Mouse (Mus musculus) cerebellum, postnatal 36 days (tissue): ENCODE measurements around the gene Celf1.
"Not testable (repeated sequence)": the region's sequence is repeated elsewhere in the genome, so short reads cannot be mapped to it uniquely, and the experiment has no call there.

Experiments used
- DNase-seq, 2 experiments: peaks; one replicate each; pipeline ENCODE4 v3.0.0; 2021 to 2022; ENCODE audit warnings: mixed read lengths in 2 of 2

Celf1 gene

GRCm38 (mm10) chr2:90940233-90941229, at the start of gene Celf1:
TSS of gene Celf1 (plus strand) at chr2:90940382.
- DNase-seq = peak; percentile 82 to 87

GRCm38 (mm10) chr2:90893673-90894298, 46.4 kb upstream of the Celf1 start:
- no peak for DNase-seq

- not testable (repeated sequence) for DNase-seq
These were observed 45.9 kb upstream of the Celf1 start for GRCm38 (mm10) chr2:90894299-90894677.

- no peak for DNase-seq
These were observed 36.8 kb upstream of the Celf1 start for GRCm38 (mm10) chr2:90903398-90903797.

GRCm38 (mm10) chr2:90904076-90904855, 35.9 kb upstream of the Celf1 start, which contains the start of the genes Kbtbd4 and Ndufs3:
TSS of gene Kbtbd4 (plus strand) at chr2:90904740.
TSS of gene Ndufs3 (minus strand) at chr2:90904827.
- DNase-seq = peak; percentile 88 to 90

- no peak for DNase-seq
These were observed 35.3 kb upstream of the Celf1 start for GRCm38 (mm10) chr2:90904856-90905224.

- no peak for DNase-seq
These were observed 33.5 kb upstream of the Celf1 start for GRCm38 (mm10) chr2:90906721-90907120.

GRCm38 (mm10) chr2:90910861-90911260, 29.3 kb upstream of the Celf1 start:
- no peak for DNase-seq

GRCm38 (mm10) chr2:90911668-90912067, 28.5 kb upstream of the Celf1 start:
- no peak for DNase-seq

- peak in 1 of 2 experiments; percentile 29 for DNase-seq
These were observed 26.5 kb upstream of the Celf1 start for GRCm38 (mm10) chr2:90913671-90914070.

GRCm38 (mm10) chr2:90915516-90915915, 24.7 kb upstream of the Celf1 start:
- DNase-seq = no peak

- DNase-seq = no peak
These were observed 23.5 kb upstream of the Celf1 start for GRCm38 (mm10) chr2:90916560-90917232.

- peak; percentile 65 to 76 for DNase-seq
These were observed 22.8 kb upstream of the Celf1 start for GRCm38 (mm10) chr2:90917233-90917998.

- DNase-seq = no peak
These were observed 22.0 kb upstream of the Celf1 start for GRCm38 (mm10) chr2:90917999-90918698.

- DNase-seq = no peak
These were observed 19.0 kb upstream of the Celf1 start for GRCm38 (mm10) chr2:90921178-90921577.

- no peak for DNase-seq
These were observed 17.5 kb upstream of the Celf1 start for GRCm38 (mm10) chr2:90922636-90923035.

- no peak for DNase-seq
These were observed 11.6 kb upstream of the Celf1 start for GRCm38 (mm10) chr2:90928566-90928965.

GRCm38 (mm10) chr2:90931829-90932228, 8.4 kb upstream of the Celf1 start:
- DNase-seq = no peak

- no peak for DNase-seq
These were observed 7.9 kb upstream of the Celf1 start for GRCm38 (mm10) chr2:90932273-90932672.

GRCm38 (mm10) chr2:90938362-90938761, 1.8 kb upstream of the Celf1 start:
- DNase-seq = no peak

GRCm38 (mm10) chr2:90939750-90940149, 432 bp upstream of the Celf1 start:
- DNase-seq = no peak
